Mouse (Mus musculus): ENCODE measurements around the gene Mapk14. TPM values are rescaled to one million over a fixed set of nuclear protein-coding genes. Genes with fewer than 3 reads are reported as not detected.
A peak's percentile ranks its signal among the peaks of the same experiment; 100 is the strongest.
"Not testable (repeated sequence)": the region's sequence is repeated elsewhere in the genome, so short reads cannot be mapped to it uniquely, and the experiment has no call there.

The Mapk14 gene
- total RNA-seq, 2 experiments from 2014 or later = 55.4 to 60.4 TPM

GRCm38 (mm10) chr17:28697290-28698195 is 6.4 kb downstream of the Mapk14 start:
- DNase-seq (ENCODE audit: low spot score in 2 of 2) = peak in 1 of 2 experiments; percentile 25

GRCm38 (mm10) chr17:28698245-28698644 is 7.1 kb downstream of the Mapk14 start:
- DNase-seq (ENCODE audit: low spot score in 2 of 2) = no peak

- no peak for DNase-seq (ENCODE audit: low spot score in 2 of 2)
Measured at GRCm38 (mm10) chr17:28698672-28699071, 7.5 kb downstream of the Mapk14 start.

GRCm38 (mm10) chr17:28699789-28700188 is 8.7 kb downstream of the Mapk14 start:
- DNase-seq (ENCODE audit: low spot score in 2 of 2) = no peak

- no peak for DNase-seq (ENCODE audit: low spot score in 2 of 2)
Measured at GRCm38 (mm10) chr17:28701171-28701570, 10.0 kb downstream of the Mapk14 start.

- DNase-seq (ENCODE audit: low spot score in 2 of 2) = no peak
Measured at GRCm38 (mm10) chr17:28701737-28702136, 10.6 kb downstream of the Mapk14 start.

- no peak for DNase-seq (ENCODE audit: low spot score in 2 of 2)
Measured at GRCm38 (mm10) chr17:28702646-28703045, 11.5 kb downstream of the Mapk14 start.

- no peak for DNase-seq (ENCODE audit: low spot score in 2 of 2)
Measured at GRCm38 (mm10) chr17:28706697-28707096, 15.6 kb downstream of the Mapk14 start.

- no peak for DNase-seq (ENCODE audit: low spot score in 2 of 2)
Measured at GRCm38 (mm10) chr17:28707136-28707627, 16.1 kb downstream of the Mapk14 start.

GRCm38 (mm10) chr17:28707816-28708215 is 16.7 kb downstream of the Mapk14 start:
- DNase-seq (ENCODE audit: low spot score in 2 of 2) = no peak

GRCm38 (mm10) chr17:28708989-28709388 is 17.9 kb downstream of the Mapk14 start:
- no peak for DNase-seq (ENCODE audit: low spot score in 2 of 2)

GRCm38 (mm10) chr17:28709552-28710290 is 18.6 kb downstream of the Mapk14 start:
- DNase-seq (ENCODE audit: low spot score in 2 of 2) = no peak

- no peak for DNase-seq (ENCODE audit: low spot score in 2 of 2)
Measured at GRCm38 (mm10) chr17:28710291-28710688, 19.2 kb downstream of the Mapk14 start.

- DNase-seq (ENCODE audit: low spot score in 2 of 2) = no peak
Measured at GRCm38 (mm10) chr17:28711237-28711636, 20.1 kb downstream of the Mapk14 start.

GRCm38 (mm10) chr17:28712305-28712704 is 21.2 kb downstream of the Mapk14 start:
- no peak for DNase-seq (ENCODE audit: low spot score in 2 of 2)

- DNase-seq (ENCODE audit: low spot score in 2 of 2) = no peak
Measured at GRCm38 (mm10) chr17:28714006-28714405, 22.9 kb downstream of the Mapk14 start.

- no peak for DNase-seq (ENCODE audit: low spot score in 2 of 2)
Measured at GRCm38 (mm10) chr17:28715832-28716548, 24.9 kb downstream of the Mapk14 start.

- DNase-seq (ENCODE audit: low spot score in 2 of 2) = no peak
Measured at GRCm38 (mm10) chr17:28717535-28717934, 26.4 kb downstream of the Mapk14 start.

GRCm38 (mm10) chr17:28725783-28726182 is 34.7 kb downstream of the Mapk14 start, which contains the start of gene AC170998.1:
AC170998.1 (plus strand) TSS chr17:28726083.
- no peak for DNase-seq (ENCODE audit: low spot score in 2 of 2)

GRCm38 (mm10) chr17:28727511-28727910 is 36.4 kb downstream of the Mapk14 start:
- not testable (repeated sequence) for DNase-seq (ENCODE audit: low spot score in 2 of 2)
